Mouse (Mus musculus) lung, postnatal 4 days (tissue): Measurements from ENCODE around the gene Surf1.
"Not testable (repeated sequence)": the region's sequence is repeated elsewhere in the genome, so short reads cannot be mapped to it uniquely, and the experiment has no call there.

Experiments used
- DNase-seq, 2 experiments: peaks; one replicate each; pipeline ENCODE4 v3.0.0; 2021

Gene Surf1

GRCm38 (mm10) chr2:26885541-26885940, 30.8 kb downstream of the Surf1 start:
- not testable (repeated sequence) for DNase-seq

GRCm38 (mm10) chr2:26878571-26878970, 37.8 kb downstream of the Surf1 start:
- no peak for DNase-seq

- no peak for DNase-seq
These were observed 45.7 kb downstream of the Surf1 start for GRCm38 (mm10) chr2:26870666-26871065.

- no peak for DNase-seq
These were observed 51.5 kb downstream of the Surf1 start, which contains the start of gene Abo for GRCm38 (mm10) chr2:26864879-26865278. Gene Abo, minus strand, starts transcription at chr2:26864979.
